Mouse (Mus musculus) WW6 (cell line): Measurements from ENCODE around the gene Dguok.

Source experiments
- DNase-seq: peaks from one replicate; pipeline ENCODE4 v3.0.0-alpha.2; 2013; ENCODE audit warnings: low read depth, low spot score

Dguok gene

DNA sequence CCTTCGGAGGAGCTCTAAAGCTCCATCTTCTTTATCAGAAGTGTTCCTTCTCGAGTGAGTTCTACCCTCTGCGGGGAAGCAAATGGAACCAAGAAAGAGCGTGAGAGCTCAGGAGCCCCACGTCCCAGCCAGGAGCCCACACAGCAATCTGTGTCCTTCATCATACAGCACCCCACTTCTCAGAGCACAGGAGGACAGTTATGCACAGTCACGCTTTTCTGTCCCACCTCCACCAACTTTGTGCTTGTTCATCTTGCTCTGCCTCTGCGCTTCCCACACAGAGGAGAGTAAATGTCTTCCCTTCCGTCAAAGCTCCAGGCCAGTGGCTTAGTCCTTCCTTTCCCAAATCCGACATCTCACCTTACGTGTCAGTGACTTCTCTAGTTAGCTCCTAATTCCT lies 7.7 kb downstream of the Dguok start:
- DNase-seq, result no peak

DNA sequence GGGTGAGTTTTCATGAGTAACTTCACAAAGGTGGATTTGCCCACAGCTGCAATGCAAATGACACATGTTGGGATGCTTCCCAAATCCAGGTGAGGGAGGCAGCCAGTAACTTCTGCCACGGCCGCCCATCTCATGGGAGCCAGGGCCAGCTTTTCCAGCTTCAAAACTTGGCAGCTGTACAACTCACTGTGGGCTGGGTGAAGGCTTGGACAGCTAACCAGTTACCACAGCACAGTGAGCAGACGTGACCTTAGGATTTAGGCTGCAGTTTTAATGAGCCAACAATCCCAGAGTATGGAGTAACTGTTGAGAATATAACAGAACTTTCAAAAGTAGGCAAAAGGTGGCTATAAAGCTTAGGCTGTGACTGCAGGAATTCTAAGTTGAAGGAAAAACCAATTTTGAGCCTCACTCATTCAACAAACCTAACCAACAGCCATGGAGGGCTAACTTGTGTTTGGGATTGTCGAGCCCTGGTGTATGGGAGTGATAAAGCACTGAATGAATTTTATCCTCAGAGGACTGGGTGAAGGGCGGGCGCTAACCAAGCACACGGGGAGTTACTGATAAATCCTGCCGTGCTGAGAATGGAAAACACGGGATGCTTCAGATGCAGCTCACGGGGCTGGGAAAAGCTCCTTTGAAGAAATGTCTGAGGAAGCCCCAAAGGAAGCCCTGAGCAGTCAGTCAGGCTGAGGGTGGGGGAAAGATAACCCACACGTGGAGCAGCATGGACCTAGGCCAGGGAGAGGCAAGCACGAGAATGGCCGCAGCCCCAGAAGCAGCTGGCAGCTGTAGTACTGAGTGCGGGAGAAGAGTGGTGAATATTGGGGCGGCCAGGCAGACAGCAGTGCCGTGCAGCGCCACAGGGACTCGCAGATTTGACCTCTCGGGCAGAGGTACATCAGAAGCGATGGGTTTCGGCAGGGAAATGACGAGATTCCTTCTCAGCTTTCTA lies 9.7 kb downstream of the Dguok start:
- no peak for DNase-seq

DNA sequence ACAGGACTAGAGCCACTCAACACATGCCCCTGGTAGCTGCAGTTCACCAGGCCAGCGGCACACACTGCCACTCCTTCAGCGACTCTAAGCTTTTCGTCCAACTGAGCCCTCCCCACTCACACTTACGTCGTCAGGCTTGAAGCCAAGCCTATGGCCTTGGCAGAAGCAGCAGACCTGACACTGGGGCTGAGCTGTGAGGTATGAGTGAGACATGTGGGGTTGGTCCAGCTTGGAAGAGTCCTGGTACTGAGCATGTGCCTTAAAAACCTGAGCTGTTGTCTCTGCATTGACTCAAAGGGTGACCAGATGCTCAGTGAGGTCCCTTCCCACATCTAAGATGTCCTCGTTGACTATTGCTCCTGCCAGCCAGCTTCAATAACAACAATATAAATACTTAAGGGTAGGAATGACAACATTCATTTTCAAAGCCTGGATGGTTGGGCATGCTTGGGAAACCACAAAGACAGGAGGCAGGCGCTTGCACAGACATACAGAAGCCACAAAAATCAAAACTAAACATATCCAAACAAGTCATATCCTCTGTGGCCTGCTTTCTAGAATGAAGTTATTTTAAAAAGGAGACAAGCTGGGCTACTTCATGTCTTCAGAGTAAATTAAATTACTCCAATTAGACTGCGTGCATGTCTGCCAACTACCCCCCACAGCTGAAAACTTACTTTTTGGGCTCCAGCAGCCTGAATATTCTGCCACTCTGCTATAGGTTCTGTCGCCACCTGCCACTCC lies 10.6 kb downstream of the Dguok start:
- DNase-seq, result no peak

DNA sequence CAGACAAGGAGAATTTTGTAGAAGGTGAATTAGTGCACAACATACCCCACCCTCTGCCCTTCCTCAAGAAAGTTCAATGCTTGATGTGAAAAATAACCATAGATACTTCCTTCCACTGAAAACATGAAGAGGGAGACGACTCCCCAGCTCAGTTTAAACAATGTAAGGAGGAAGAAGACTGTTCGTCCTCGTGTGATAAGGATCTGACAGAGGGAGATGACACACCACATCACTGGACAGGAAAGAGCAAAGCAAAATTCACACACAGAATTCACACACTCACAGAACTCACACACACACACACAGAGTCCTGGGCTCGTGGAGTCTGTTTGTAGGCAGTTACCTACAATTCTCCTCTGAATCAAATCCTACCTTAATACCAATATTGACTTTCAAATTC lies 16.1 kb downstream of the Dguok start:
- no peak for DNase-seq

DNA sequence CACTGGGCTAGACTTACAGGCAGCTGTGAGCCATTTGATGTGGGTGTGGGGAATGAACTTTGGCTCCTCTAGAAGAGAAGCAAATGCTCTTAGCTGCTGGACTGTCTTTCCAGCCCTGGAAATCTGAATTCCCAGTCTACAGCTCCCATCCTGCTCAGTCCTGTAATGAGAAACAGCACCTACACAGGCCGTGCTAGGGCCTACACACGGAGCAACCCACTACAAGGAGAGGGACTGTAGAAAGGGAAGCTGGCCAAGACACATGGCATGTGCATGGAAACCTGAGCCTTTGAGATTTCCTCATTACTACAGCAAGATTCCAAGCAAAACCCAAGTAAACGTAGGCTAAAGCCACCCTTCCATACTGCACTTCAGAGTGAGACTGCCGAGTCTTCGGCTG lies 18.6 kb downstream of the Dguok start:
- no peak for DNase-seq

DNA sequence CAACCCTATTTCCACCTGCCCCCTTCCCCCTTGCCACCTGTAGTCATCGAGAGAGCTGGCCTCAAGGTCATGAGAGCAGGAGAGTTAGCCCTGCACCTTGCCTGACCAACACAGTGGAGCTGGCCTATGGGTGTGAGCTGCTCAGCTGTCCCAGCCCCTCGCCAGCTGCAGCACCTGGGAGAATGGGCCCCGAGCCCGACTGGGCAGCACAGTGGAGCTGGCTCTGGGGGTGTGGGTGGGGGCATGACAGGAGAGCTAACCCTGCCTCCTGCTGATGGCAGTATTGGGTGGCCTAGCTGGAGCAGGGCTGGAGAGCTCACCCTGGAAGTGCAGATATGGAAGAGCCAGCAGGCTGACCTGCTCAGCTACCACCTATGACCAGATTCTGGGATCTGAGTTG lies 19.5 kb downstream of the Dguok start:
- no peak for DNase-seq

DNA sequence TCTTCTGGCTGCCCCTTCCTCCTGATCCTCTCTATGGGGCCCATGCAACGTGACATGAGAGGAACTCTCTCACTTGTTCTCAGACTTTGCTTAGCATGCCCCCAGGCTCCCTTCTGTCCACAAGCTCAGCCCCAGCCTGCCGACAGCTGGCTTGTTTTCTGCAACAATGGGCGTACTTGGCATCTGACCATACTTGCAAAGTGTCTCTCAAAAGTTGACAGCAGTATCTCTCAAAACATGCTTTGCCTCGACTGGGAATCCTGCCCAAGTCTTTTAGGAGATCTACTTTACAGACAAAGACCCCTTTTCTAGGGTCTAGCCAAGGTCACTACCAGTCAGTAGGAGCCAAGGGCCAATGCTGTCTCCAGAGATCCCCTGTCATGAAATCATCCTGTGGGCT lies 20.9 kb downstream of the Dguok start:
- no peak for DNase-seq

DNA sequence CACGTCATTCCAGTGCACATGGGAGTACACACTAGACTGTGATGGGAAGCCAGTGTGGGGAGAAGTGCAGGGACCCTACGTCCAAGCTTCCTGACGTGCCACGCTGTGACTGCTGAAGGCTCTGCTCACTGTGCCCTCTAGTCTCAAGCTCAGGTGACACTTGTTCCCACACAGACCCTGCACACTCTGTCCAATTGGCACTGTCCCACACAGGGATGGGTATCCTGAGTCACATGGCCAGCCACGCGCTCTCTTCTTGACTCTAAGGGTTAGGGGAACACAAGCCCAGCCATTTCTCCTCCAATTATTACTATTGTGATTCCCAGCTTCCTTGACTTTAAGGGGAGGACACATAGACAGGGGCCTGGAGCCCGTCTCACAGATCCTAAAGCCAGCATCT lies 23.0 kb downstream of the Dguok start:
- no peak for DNase-seq

DNA sequence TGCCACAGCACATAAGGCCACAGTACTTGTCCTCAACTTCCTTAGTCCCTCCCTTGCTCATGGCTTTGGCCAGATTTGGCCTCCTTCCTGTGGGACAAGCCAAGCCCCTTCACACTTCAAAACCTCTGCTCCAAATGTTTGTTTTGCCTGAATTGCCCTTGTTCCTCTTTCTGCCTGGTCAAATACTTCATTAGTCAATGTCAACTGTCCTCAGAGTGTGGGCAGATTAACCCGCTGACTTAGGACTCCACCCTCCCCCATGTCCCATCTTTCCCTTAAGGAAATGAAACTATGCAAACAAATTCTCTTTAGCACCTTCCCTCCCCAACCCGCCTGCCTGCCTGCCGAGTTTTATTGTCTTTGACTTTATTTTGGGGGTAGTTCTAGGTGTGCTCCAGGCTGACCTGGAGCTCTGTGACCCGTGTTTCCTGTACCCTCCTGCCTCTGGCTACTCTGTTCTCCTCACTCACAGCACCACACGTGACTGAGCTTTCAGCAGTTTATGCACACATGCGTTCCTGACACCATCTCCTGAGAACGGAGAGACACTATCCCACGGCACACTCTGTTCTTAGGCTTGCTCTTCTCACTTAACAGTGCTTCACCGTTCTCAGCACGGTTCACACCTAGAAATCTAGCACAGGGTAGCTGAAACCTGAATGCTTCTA lies 24.2 kb downstream of the Dguok start:
- DNase-seq, result no peak

DNA sequence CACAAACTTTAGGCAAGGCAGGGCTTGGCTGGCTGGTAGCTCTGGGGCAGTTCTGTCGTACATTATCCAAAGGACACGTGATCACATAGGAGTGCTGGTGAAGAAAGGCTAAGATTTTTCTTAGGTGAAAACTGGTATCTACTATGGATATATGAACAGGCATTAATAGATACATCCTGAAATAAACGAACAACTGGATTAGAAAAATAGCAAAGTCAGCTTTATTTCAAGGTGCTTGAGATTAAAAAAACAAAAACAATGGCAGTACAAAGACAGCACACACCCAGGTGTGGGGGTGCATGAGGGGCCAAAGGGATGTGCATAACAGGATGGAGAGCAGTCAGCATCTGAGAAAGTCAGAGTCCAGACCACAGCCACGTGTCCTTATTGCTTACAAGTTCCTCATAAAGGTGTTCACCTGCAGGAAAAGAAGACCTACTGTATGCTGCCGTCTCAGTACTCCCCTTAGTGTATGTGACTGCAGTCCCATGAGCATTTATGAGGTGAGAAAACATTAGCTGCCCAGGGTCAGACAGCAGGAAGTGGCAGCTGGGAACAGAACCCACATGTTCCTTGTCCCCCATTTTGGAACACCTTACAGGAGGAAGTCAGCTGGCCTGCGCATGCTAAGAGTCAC lies 26.6 kb downstream of the Dguok start:
- no peak for DNase-seq

DNA sequence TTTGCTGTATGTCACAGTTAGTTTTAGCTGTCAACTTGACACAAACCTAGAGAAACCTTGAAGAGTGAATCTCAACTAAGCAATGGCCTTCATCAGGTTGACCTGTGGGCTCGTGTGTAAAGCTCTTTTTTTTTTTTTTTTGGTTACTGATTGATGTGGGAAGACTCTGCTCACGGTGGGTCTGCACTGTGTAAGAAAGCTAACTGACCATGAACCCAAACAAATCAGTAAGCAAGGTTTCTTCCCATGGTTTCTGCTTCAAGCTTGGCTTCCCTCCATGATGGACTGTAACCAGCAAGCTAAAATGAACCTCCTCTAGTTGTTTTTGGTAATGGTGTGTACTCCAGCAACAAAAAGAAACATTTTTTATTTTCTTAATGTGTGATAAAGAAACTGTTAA lies 27.6 kb downstream of the Dguok start:
- DNase-seq, result no peak

DNA sequence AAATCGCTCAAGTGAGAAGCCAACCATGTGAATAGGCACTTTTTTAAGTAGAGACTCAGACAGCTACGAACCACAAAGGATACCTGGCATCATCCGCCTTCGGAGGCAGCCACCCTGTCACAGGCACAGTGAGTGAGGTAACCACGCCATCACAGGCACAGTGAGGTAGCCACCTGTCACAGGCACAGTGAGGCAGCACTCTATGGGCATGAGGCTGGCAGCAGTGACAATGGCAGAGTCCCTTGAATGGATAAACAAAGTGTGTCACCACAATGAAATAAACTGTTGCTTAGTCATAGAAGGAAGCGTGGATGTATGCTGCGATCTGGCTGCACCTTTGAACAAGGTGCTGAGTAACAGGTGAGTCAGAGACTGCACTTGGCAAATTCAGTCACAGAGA lies 28.1 kb downstream of the Dguok start:
- DNase-seq, result no peak

DNA sequence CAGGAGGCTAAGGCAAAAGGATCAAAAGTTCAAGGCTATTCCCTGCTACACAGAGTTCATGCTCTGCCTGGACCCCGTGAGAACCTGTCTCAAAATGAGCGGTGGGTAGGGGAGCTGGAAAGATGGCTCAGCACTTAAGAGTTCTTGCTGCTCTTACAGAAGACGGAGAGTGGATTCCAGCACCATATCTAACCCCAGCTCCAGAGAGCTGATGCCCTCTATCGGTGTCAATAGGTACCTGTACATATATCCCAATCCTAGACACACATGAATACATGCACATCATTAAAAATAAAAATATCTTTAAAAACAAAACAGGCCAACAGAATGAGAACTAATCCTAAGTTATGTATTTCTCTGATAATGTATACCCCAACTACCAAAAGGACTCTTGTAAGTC lies 28.6 kb downstream of the Dguok start:
- no peak for DNase-seq

DNA sequence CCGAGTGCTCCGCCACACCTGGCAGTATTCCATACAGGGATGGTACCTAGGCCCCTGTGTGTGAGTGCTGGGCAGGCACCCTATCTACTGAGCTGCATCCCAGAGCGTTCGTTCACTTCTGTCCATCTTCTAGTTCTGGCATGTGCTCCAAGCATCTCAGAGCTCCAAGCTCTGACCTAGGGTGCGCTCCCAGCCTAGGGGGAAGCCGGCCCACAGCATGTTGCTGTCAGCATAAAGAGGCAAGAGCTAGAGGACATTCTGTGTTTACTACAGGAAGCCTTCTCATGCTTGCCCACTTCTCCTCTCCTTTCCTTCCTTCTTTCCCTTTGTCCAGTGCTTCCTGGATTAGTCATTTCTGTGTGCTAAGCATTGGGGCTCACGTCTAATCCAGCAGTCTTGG lies 31.3 kb downstream of the Dguok start:
- no peak for DNase-seq

DNA sequence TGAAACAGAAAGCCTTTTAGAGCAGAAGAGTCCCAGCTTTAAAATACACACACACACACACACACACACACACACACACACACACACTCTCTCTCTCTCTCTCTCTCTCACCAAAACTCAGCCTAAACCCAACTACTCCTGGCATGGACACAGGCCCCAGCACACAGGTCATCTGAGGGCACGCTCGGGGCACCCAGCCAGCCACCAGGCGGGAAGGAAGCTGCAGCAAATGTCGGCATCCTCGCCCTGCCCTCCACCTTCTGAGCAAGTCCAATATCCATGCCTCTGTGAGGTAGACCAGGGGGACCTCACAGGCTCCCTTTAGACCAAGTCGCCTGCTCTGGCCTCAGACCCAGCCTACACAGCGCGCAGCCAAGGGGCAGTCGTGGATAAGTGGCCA lies 33.5 kb downstream of the Dguok start:
- no peak for DNase-seq

DNA sequence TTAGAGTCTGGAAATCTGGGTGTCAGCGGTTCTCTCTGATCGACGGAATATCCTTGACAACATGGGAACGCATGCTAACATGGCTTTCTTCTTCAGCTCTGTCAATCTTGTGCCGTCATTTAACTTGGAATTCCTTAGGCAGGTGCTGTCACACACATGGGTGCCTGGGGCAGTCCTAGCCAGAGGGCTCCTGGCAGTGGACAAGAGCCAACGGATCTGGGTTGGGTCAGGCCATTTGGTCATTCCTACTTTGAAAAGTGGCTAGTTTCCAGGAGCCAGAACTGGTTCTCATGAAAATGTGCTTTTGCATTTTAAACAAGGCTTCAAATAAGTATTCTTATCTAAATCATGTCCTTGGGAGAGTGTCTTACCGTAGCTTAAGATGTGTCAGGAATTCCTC lies 35.0 kb downstream of the Dguok start:
- DNase-seq, result no peak

DNA sequence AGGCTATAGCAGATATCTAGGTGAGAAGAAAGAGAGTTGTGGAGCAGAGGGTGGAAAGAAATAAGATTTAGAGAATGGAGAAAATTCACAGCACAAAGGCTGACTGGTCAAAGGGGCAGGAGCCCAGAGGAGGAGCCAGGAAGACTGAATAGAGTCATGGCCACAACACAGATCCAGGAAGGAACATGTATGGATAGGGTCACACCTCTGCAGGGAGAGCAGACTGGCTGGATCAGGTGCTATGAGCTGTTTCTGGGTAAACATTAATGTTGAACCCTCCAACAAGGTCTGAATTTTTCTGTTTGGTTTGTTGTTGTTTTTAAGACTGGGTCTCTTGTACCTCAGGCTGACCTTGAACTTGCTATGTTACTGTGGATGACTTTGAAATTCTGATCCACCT lies 42.8 kb downstream of the Dguok start:
- DNase-seq, result no peak

DNA sequence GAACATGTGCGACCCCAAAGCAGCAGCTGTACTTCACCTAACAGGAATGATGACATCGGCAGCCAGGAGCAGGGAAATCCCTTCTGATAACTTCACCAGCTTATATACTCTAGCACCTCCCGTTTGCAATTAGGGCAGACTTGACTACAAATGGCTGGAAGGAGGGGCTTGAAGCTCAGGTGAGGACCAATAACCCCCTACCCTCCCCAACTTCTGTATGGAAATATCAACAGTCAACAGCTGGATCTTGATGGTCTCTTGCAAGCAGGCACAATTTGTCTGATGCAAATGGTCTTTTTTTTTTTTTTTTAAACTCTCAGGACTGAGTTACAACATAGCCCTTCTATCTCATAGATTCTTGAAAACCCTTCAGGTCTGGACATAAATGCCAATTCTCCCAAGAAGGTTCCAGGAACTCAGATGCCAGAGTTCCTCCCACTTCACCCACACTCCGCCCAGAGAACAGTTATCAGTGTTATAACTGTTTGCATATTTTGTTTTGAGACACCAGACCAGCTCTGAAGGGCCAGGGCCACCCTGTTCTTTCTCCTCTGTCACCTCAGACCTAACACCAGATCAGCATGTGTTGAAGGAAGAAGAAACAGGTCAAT lies 47.6 kb downstream of the Dguok start, which contains the start of gene Tet3:
TSS of gene Tet3 (minus strand) at position 51 of the 611 bp plus-strand sequence.
- no peak for DNase-seq

DNA sequence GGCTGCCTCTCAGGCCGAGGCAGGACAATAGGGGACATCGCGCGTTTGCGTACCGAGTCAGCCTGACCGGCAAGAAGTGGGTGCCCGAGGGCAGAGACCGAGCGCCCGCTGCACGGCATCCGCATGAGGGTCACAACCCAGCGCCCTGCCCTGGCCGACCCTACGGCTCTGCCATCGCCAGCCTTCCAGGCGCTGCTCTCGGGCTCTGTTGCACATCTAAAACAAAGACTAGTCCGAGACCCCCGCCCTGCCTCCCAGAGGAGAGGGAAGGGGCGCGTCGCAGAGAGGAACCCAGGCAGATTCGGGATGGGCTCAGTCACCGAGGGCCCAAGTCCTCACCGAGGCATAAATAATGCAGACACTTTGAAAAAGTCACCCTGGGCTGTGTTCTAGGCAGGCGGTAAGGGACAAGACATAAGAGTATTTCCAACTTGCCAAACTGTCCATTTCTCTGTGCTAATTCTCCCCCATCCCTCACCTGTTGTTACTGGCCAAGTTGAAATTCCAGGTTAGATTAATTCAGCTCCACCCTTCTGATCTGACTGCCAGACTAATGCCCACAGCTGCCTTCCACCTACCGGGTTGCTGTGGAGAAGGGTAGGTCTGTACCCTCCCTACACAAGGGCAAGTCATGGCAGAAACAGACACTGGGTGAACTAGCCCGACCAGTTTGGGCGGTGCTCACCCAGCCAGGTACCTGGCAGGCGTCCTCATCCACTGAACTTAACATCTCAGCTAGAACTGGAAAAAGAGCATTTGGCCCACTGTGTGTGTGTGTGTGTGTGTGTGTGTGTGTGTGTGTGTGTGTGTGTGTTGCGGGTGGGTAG lies 49.6 kb downstream of the Dguok start:
- no peak for DNase-seq

DNA sequence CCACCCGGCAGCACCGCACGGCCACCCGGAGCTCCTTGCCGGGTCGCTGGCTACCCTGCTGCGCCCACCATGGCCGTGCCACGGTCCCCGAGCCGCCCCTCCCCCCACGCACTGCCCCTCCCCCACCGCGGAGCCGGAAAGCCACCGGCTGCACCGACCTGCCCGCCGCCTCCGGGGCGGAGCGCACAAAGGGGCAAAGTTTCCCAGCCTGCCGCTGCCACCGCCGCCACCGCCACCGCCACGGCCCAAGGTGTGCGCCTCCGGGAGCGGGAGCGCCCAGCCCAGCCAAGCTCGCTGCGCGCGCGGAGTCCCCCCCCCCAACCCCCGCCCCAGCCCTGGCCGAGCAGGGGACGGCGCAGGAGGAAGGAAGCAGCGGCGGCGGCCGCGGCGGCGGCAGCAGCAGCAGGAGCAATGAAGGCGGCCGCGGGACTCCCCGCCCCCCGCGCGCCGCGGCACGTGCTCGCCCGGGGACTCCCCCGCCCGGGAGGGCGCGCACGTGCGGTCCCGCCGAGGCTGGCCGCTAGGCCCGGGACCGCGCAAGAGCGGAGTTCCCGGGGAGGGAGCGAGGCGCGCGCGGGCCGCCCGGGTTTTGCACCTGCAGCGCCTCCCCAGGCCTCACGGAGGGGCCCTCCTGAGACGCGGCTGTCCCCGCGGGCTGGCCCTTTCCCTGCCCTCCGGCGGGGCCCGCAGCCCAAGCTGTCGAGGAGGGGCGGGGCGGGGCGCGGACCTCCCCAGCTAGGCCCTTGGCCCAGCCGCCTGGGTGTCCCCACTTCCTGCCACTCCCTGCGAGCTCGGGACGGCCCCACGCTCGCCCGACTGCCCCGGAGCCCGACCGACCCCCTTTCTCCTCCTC lies 50.4 kb downstream of the Dguok start:
- no peak for DNase-seq
